Mouse (Mus musculus): ENCODE measurements around the gene 1700080O16Rik.

1700080O16Rik gene

DNA sequence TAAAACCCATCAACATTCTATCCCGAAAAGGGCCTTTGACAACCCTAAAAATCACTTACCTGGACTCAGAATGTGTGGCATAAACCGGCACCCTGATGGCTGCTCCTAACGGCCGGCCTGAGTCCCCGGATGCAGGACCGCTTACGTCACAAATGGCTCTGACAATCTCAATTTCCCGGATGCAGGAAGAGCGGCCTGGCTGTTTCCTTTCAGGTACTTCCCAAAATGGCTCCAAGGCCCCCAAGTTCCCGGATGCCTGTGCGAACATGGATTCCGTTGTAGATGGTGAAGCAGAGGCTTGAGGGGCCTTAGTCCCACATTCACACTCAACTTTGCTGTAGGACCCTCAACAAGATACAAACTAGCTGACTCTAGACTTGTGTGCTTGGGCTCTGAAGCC lies at the start of gene 1700080O16Rik:
1700080O16Rik (minus strand) TSS at position 101 of the 400 bp plus-strand sequence.
- no peak for ATAC-seq (ENCODE audit: insufficient number of reproducible peaks, low FRiP score, low TSS enrichment)

DNA sequence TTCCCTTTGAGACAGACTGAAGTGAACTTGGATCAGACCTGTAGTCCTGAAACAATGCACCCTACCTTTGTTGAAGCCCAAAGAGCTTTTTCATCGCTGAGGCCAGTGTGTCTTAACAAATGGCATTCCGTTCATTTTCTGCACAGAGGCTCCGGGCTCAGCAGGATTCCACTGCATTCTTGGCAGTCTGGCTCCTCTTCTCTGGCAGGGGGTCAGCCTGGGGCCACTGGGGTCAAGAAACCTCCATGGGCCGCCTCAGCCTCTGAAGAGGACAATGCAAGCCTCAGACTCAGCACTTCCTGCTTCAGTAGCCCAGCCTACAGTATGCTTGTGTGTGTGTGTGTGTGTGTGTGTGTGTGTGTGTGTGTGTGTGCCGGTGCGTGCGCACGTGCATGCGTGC lies 45.1 kb upstream of the 1700080O16Rik start:
- no peak for ATAC-seq (ENCODE audit: insufficient number of reproducible peaks, low FRiP score, low TSS enrichment)

- no peak for ATAC-seq (ENCODE audit: insufficient number of reproducible peaks, low FRiP score, low TSS enrichment)
These were observed 27.5 kb upstream of the 1700080O16Rik start for GRCm38 (mm10) chrX:52000072-52000471.

DNA sequence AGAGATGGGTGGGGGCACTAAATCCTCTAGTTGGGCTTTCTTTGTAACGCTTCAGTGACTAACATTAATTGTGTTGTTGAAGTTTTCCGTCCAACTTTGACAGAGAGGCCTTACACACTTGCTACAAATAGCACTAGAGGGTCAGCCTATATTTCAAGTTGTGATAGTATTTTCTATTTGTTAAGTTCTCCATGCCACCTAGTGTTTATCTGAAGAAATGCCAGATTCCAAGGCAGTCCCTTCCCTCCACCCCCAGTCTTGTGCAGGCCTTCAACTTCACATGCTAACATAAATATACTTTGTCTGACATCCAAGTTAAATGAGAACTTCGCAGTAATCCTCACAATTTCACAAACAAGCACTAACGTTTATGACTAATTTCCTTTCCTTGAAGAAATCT lies 26.9 kb upstream of the 1700080O16Rik start:
- no peak for ATAC-seq (ENCODE audit: insufficient number of reproducible peaks, low FRiP score, low TSS enrichment)

DNA sequence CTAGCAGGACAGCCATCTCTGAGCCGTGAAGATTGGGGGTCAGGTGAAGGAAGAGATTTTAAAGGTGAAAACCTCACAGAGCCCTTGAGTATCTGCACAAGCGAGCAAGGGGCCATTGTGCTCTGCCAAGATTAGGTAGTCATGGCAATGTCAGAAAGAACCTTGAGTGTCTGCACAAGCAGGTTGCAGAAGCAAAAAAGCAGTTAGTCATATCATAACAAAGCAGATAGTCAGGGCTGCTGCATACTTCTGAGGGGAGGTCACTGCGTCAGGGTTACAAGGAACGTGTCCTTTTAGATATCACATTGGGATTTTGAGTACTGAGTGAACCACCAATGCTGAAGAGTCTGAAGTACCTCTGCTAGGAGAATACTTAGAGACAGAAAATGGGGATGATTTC lies 3.8 kb upstream of the 1700080O16Rik start:
- ATAC-seq (ENCODE audit: insufficient number of reproducible peaks, low FRiP score, low TSS enrichment) = no peak

GRCm38 (mm10) chrX:51974618-51975017 lies 2.0 kb upstream of the 1700080O16Rik start:
- no peak for ATAC-seq (ENCODE audit: insufficient number of reproducible peaks, low FRiP score, low TSS enrichment)

- no peak for ATAC-seq (ENCODE audit: insufficient number of reproducible peaks, low FRiP score, low TSS enrichment)
These were observed 24.5 kb downstream of the 1700080O16Rik start for GRCm38 (mm10) chrX:51948071-51948470.

DNA sequence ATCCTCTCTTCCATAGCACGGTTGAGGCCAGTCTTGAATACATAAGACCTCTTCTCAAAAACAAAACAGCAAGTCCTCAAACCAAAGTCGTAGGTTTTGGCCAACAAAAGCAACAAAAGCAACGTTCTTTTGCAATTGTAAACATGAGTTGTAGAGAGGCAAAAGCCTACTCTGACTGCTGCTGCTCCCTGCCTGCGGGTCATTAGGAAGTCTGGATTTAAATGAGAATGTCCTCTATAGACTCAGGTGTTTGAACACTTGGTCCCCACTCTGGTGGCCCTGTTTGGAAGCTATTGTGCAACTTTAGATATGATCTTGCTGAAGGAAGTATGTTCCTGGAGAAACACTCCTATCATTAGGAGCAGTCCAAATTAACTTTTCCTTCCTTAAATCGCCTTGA lies 34.5 kb downstream of the 1700080O16Rik start:
- no peak for ATAC-seq (ENCODE audit: insufficient number of reproducible peaks, low FRiP score, low TSS enrichment)

GRCm38 (mm10) chrX:51919091-51919490 lies 53.5 kb downstream of the 1700080O16Rik start:
- no peak for ATAC-seq (ENCODE audit: insufficient number of reproducible peaks, low FRiP score, low TSS enrichment)

Measured in cerebellum, adult (tissue).